Mouse (Mus musculus) MEL (cell line): ENCODE measurements around the gene Lix1l. TPM values are rescaled to one million over a fixed set of nuclear protein-coding genes. Genes with fewer than 3 reads are reported as not detected.

Experiments used
- DNase-seq: peaks from one replicate; pipeline ENCODE4 v3.0.0; 2011; ENCODE audit warnings: low read depth, low spot score
- H3K27ac ChIP-seq: 2 replicates; pipeline ENCODE4 v1.5.1; 2012; ENCODE audit warnings: low read depth, mild to moderate bottlenecking, control low read depth, low read length, moderate library complexity; ENCODE audit not compliant: control insufficient read depth
- H3K27me3 ChIP-seq, 2 experiments: fragments of 150-350 bp in 1 of 2; sonication (generic) in 1 of 2; 2 replicates each; pipeline ENCODE4 v1.6.1; 2012; ENCODE audit warnings: low read length in 2 of 2, mild to moderate bottlenecking in 2 of 2, improper control_type of control experiment in 1 of 2, moderate library complexity in 1 of 2; ENCODE audit not compliant: insufficient read depth in 2 of 2, control insufficient read depth in 1 of 2
- H3K36me3 ChIP-seq, 2 experiments: 2 replicates each; pipeline ENCODE4 v1.6.1; 2012 to 2014; ENCODE audit warnings: low read length in 2 of 2, improper control_type of control experiment in 1 of 2, inconsistent platforms in 1 of 2, mild to moderate bottlenecking in 1 of 2; ENCODE audit not compliant: insufficient read depth in 2 of 2, control insufficient read depth in 1 of 2
- H3K4me1 ChIP-seq, 2 experiments: fragments of 150-350 bp in 1 of 2; sonication (generic) in 1 of 2; 2 replicates each; pipeline ENCODE4 v1.6.1; 2012; ENCODE audit warnings: low read length in 2 of 2, improper control_type of control experiment in 1 of 2, mild to moderate bottlenecking in 1 of 2; ENCODE audit not compliant: insufficient read depth in 2 of 2, control insufficient read depth in 1 of 2
- H3K4me3 ChIP-seq, 2 experiments: fragments of 150-350 bp in 1 of 2; sonication (generic) in 1 of 2; 2 replicates each; pipeline ENCODE4 v1.5.1; 2012; ENCODE audit warnings: low read depth in 2 of 2, low read length in 2 of 2, mild to moderate bottlenecking in 2 of 2, moderate library complexity in 2 of 2, control low read depth in 1 of 2, improper control_type of control experiment in 1 of 2; ENCODE audit not compliant: control insufficient read depth in 1 of 2, insufficient read depth in 1 of 2
- H3K79me2 ChIP-seq: 2 replicates; pipeline ENCODE4 v1.6.1; 2012; ENCODE audit warnings: mild to moderate bottlenecking, low read length, moderate library complexity; ENCODE audit not compliant: control insufficient read depth, poor library complexity, insufficient read depth
- H3K9ac ChIP-seq: 2 replicates; pipeline ENCODE4 v1.6.1; 2012; ENCODE audit warnings: low read depth, mild to moderate bottlenecking, control low read depth, low read length, moderate library complexity; ENCODE audit not compliant: control insufficient read depth, poor library complexity, severe bottlenecking
- H3K9me3 ChIP-seq: fragments of 150-350 bp; sonication (generic); replicated peaks from 2 replicates; pipeline ENCODE4 v1.6.1; 2012; ENCODE audit warnings: mild to moderate bottlenecking, low read length, improper control_type of control experiment, moderate library complexity; ENCODE audit not compliant: insufficient read depth
- BHLHE40 ChIP-seq: IDR thresholded peaks from 2 replicates; pipeline ENCODE4 v1.6.1; 2012; ENCODE audit warnings: low read depth, mild to moderate bottlenecking, inconsistent platforms, low read length, improper control_type of control experiment, borderline replicate concordance
- CTCF ChIP-seq, 3 experiments: IDR thresholded peaks in 2 of 3; conservative IDR thresholded peaks in 1 of 3; 2 replicates each; pipeline ENCODE4 v1.5.1; 2011 to 2012; ENCODE audit warnings: low read length in 3 of 3, low read depth in 2 of 3, mild to moderate bottlenecking in 2 of 3, improper control_type of control experiment in 1 of 3, inconsistent platforms in 1 of 3, mixed read lengths in 1 of 3, moderate library complexity in 1 of 3; ENCODE audit not compliant: control insufficient read depth in 1 of 3, insufficient read depth in 1 of 3, poor library complexity in 1 of 3, severe bottlenecking in 1 of 3
- HCFC1 ChIP-seq: IDR thresholded peaks from 2 replicates; pipeline ENCODE4 v1.6.1; 2012; ENCODE audit warnings: low read depth, mild to moderate bottlenecking, inconsistent platforms, low read length, improper control_type of control experiment, moderate library complexity
- JUND ChIP-seq: IDR thresholded peaks from 2 replicates; pipeline ENCODE4 v1.6.1; 2011; ENCODE audit warnings: low read depth, mild to moderate bottlenecking, improper control_type of control experiment, low read length
- MAZ ChIP-seq: IDR thresholded peaks from 2 replicates; pipeline ENCODE4 v1.6.1; 2012; ENCODE audit warnings: low read depth, mild to moderate bottlenecking, inconsistent platforms, low read length, improper control_type of control experiment
- MXI1 ChIP-seq: IDR thresholded peaks from 2 replicates; pipeline ENCODE4 v1.6.1; 2011; ENCODE audit warnings: mild to moderate bottlenecking, low read depth, low read length, improper control_type of control experiment
- MYC ChIP-seq: IDR thresholded peaks from 2 replicates; pipeline ENCODE4 v1.6.1; 2011; ENCODE audit warnings: low read depth, mild to moderate bottlenecking, low read length, improper control_type of control experiment, moderate library complexity
- NRF1 ChIP-seq: IDR thresholded peaks from 2 replicates; pipeline ENCODE4 v1.6.1; 2014; ENCODE audit warnings: low read depth, mild to moderate bottlenecking, inconsistent platforms, low read length, improper control_type of control experiment, moderate library complexity; ENCODE audit not compliant: poor library complexity, insufficient read depth, severe bottlenecking
- POLR2A ChIP-seq, 2 experiments: IDR thresholded peaks; 2 replicates each; pipeline ENCODE4 v1.6.1; 2011 to 2012; ENCODE audit warnings: low read length in 2 of 2, mild to moderate bottlenecking in 2 of 2, control low read depth in 1 of 2, improper control_type of control experiment in 1 of 2, low read depth in 1 of 2, moderate library complexity in 1 of 2; ENCODE audit not compliant: control insufficient read depth in 1 of 2, insufficient read depth in 1 of 2, poor library complexity in 1 of 2
- RAD21 ChIP-seq: IDR thresholded peaks from 2 replicates; pipeline ENCODE4 v1.6.1; 2011; ENCODE audit warnings: mild to moderate bottlenecking, low read depth, low read length, improper control_type of control experiment
- RCOR1 ChIP-seq: IDR thresholded peaks from 2 replicates; pipeline ENCODE4 v1.6.1; 2012; ENCODE audit warnings: low read depth, mild to moderate bottlenecking, inconsistent platforms, low read length, improper control_type of control experiment
- SIN3A ChIP-seq: IDR thresholded peaks from 2 replicates; pipeline ENCODE4 v1.6.1; 2012; ENCODE audit warnings: low read length, improper control_type of control experiment, inconsistent platforms
- SMC3 ChIP-seq: IDR thresholded peaks from 2 replicates; pipeline ENCODE4 v1.6.1; 2011; ENCODE audit warnings: low read depth, low read length, improper control_type of control experiment
- TBP ChIP-seq: IDR thresholded peaks from 2 replicates; pipeline ENCODE4 v1.8.0; 2011; ENCODE audit warnings: low read depth, low read length, improper control_type of control experiment
- TCF12 ChIP-seq: IDR thresholded peaks from 2 replicates; pipeline ENCODE4 v1.6.1; 2014; ENCODE audit warnings: low read depth, mild to moderate bottlenecking, inconsistent platforms, low read length, improper control_type of control experiment, moderate library complexity
- ZC3H11A ChIP-seq: IDR thresholded peaks from 2 replicates; pipeline ENCODE4 v1.6.1; 2012; ENCODE audit warnings: low read depth, mild to moderate bottlenecking, inconsistent platforms, low read length, improper control_type of control experiment
- ZKSCAN1 ChIP-seq: IDR thresholded peaks from 2 replicates; pipeline ENCODE4 v1.6.1; 2012; ENCODE audit warnings: low read depth, mild to moderate bottlenecking, inconsistent platforms, low read length, improper control_type of control experiment, moderate library complexity
- ZNF384 ChIP-seq: IDR thresholded peaks from 2 replicates; pipeline ENCODE4 v1.6.1; 2012; ENCODE audit warnings: low read depth, mild to moderate bottlenecking, inconsistent platforms, low read length, improper control_type of control experiment
- polyA plus RNA-seq, 2 experiments: library from polyadenylated mRNA; stranded (reverse) in 1 of 2; unstranded in 1 of 2; fragments of >175 nt in 1 of 2; fragments of >200 nt in 1 of 2; gene quantifications; 2 replicates each; pipeline versions ENCODE4 v1.2.1 to v1.2.4; 2012; ENCODE audit warnings: low replicate concordance in 2 of 2, low read depth in 1 of 2; ENCODE audit not compliant: insufficient read length in 2 of 2, insufficient read depth in 1 of 2, missing spikeins in 1 of 2
- total RNA-seq: library from RNA; depleted of rRNA; stranded (reverse); fragments of 300-350 nt; gene quantifications from 2 replicates; pipeline ENCODE4 v1.2.3, GENCODE M21; 2012

Gene Lix1l
- total and polyA plus RNA-seq, 3 experiments = 5.4 to 17.0 TPM; not detected in 1

- TF ChIP-seq POLR2A (IDR thresholded peaks at IDR 0.05; ENCODE audit: control insufficient read depth in 1 of 2, insufficient read depth in 1 of 2, low read depth in 1 of 2, low read length in 2 of 2, poor library complexity in 1 of 2) (no peak), RCOR1 (no peak), ZKSCAN1 (no peak), SMC3 (no peak), MAZ (no peak)
- Histone ChIP-seq H3K36me3 (peaks cover 11 to 27% of the 10 kb centered on the region in 2 experiments; a peak in 3 of 4 replicates), H3K4me1 (peaks cover 5 to 19% of the 10 kb centered on the region in 2 experiments; a peak in 3 of 4 replicates), H3K9me3 (no peaks in the 10 kb centered on the region), H3K27me3 (no peaks in the 10 kb centered on the region), H3K9ac (peak overlapping the region; percentile 87), H3K4me3 (peak overlapping the region; percentile 73 to 89), H3K79me2 (peaks cover 13% of the 10 kb centered on the region), H3K27ac (peak overlapping the region; percentile 80)
- no peak for DNase-seq
Observed at GRCm38 (mm10) chr3:96636448-96636847, 35.5 kb downstream of the Lix1l start.

GRCm38 (mm10) chr3:96639219-96639618 lies 38.3 kb downstream of the Lix1l start:
- H3K27ac ChIP-seq = no peak overlapping the region
- no peaks in the 10 kb centered on the region for H3K9me3 ChIP-seq
- H3K4me3 ChIP-seq = no peak overlapping the region
- peak; percentile 93 for DNase-seq
- H3K79me2 ChIP-seq = peaks cover 11% of the 10 kb centered on the region
- no peaks in the 10 kb centered on the region for H3K27me3 ChIP-seq
- no peak overlapping the region for H3K9ac ChIP-seq
- H3K4me1 ChIP-seq = peaks cover 3 to 15% of the 10 kb centered on the region in 2 experiments; a peak in 3 of 4 replicates
- H3K36me3 ChIP-seq = peaks cover 2 to 14% of the 10 kb centered on the region in 2 experiments; a peak in 3 of 4 replicates
- TF ChIP-seq NRF1 = no peak
- TF ChIP-seq SIN3A = peak; percentile 67; the same call in 1 of the 2 replicates
- peak; percentile 51; the same call in 1 of the 2 replicates for TF ChIP-seq HCFC1
- TF ChIP-seq MYC = 0 out of 2 replicates have a peak, but pooled peaks have one; percentile 70
- no peak for TF ChIP-seq JUND
- TF ChIP-seq MXI1 = 0 out of 2 replicates have a peak, but pooled peaks have one; percentile 56
- peak; percentile 96 for TF ChIP-seq ZC3H11A
- 0 out of 2 replicates have a peak, but pooled peaks have one; percentile 23 for TF ChIP-seq TBP
- peak; percentile 63; the same call in 1 of the 2 replicates for TF ChIP-seq BHLHE40
- TF ChIP-seq SMC3 = peak; percentile 87
- peak; percentile 20; the same call in 1 of the 2 replicates for TF ChIP-seq TCF12
- peak; percentile 95 for TF ChIP-seq RAD21
- no peak for TF ChIP-seq ZNF384
- peak; percentile 88 to 98 (median 97) for TF ChIP-seq CTCF (IDR thresholded peaks at IDR 0.05 in 2 of 3, conservative IDR thresholded peaks at IDR 0.05 in 1 of 3; ENCODE audit: control insufficient read depth in 1 of 3, insufficient read depth in 1 of 3, low read depth in 2 of 3, low read length in 3 of 3, poor library complexity in 1 of 3, severe bottlenecking in 1 of 3)
